Mouse (Mus musculus) urinary bladder, adult 2 months (tissue): ENCODE measurements around the gene Hmgn5. TPM values are rescaled to one million over a fixed set of nuclear protein-coding genes. Genes with fewer than 3 reads are reported as not detected.

Experiments used
- DNase-seq: peaks from one replicate; pipeline ENCODE4 v3.0.0; 2022; ENCODE audit warnings: low spot score
- polyA plus RNA-seq: library from polyadenylated mRNA; depleted of rRNA; stranded (reverse); fragments of >200 nt; gene quantifications from 2 replicates; pipeline ENCODE4 v1.2.3, GENCODE M21; 2012; rRNA removed

The Hmgn5 gene
- polyA plus RNA-seq, result 8.2 and 19.8 TPM in 2 replicates

GRCm38 (mm10) chrX:109013283-109013682 lies at the start of gene Hmgn5:
Gene Hmgn5 (minus strand): TSS chrX:109013404.
- DNase-seq, result peak; percentile 70

- DNase-seq, result no peak
Measured at GRCm38 (mm10) chrX:109047773-109048172, 34.6 kb upstream of the Hmgn5 start.

- no peak for DNase-seq
Measured at GRCm38 (mm10) chrX:109026224-109026623, 13.0 kb upstream of the Hmgn5 start.

GRCm38 (mm10) chrX:109020858-109021257 lies 7.7 kb upstream of the Hmgn5 start:
- DNase-seq, result no peak

- DNase-seq, result no peak
Measured at GRCm38 (mm10) chrX:109014166-109014565, 962 bp upstream of the Hmgn5 start.

- DNase-seq, result peak; percentile 24
Measured at GRCm38 (mm10) chrX:109013686-109014085, 482 bp upstream of the Hmgn5 start.

- DNase-seq, result no peak
Measured at GRCm38 (mm10) chrX:109012371-109013031, 703 bp downstream of the Hmgn5 start.

GRCm38 (mm10) chrX:109011611-109012185 lies 1.5 kb downstream of the Hmgn5 start:
- DNase-seq, result no peak

- no peak for DNase-seq
Measured at GRCm38 (mm10) chrX:109001277-109001676, 11.9 kb downstream of the Hmgn5 start.

Other genes with a start within 250 kb of the Hmgn5 start
- 2.3 and 2.5 TPM in 2 replicates for gene Brwd3, start 179.0 kb downstream of the Hmgn5 start, polyA plus RNA-seq
- gene Sh3bgrl, start 82.0 kb upstream of the Hmgn5 start, polyA plus RNA-seq, result 148 and 211 TPM in 2 replicates
- gene Gm6377, start 183.4 kb upstream of the Hmgn5 start, polyA plus RNA-seq, result 0.34 and 0.36 TPM in 2 replicates